Mouse (Mus musculus): ENCODE results near the gene Kremen1.

DNA sequence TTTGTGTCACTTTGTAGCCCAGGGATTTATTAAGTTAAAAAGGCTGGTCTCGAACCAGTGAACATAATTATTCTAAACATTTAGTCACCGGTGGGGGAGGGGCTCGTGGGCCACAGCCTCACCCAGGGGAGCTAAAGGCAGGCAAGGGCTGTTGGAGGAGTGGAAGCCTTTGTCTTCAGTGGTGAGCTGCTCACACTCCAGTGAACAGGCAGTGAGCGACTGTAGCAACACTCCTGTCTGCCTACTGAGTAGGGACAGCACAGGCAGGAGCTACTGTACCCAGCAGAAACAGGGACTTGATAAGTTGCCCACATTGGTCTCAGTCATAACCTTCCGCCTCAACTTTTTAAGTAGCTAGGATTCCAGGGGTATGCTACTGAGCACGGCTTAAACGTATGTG is 64.8 kb downstream of the Kremen1 start:
- no peak for TF ChIP-seq CTCF (IDR thresholded peaks at IDR 0.05)
- TF ChIP-seq EP300 (IDR thresholded peaks at IDR 0.05) = no peak
